ENCODE assay signal across 8 mouse cellular contexts in the genomic region with DNA sequence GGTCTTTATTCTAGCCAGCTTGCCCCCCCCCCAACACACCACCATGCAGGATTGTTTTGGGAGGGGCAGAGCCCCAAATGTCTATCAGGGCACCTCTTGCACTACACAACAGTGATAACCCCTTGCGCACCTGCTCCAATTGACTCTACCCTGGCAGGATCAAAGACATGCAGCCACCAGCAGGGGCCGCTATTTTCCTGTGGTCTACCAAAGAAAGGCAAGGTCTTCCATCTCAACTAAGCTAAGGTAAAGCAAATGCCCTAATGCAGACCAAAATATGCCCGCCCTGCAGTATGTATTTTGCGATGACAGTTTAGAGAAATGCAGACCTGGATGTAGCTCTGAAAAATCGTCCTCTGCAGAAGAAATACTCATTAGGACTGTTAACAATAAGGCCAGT. TPM values are rescaled to one million over a fixed set of nuclear protein-coding genes. Genes with fewer than 3 reads are reported as not detected.
A peak's percentile ranks its signal among the peaks of the same experiment; 100 is the strongest.
DNase-seq lines count a peak whose midpoint lies in the region; ATAC-seq and TF ChIP-seq lines count a peak whose summit lies in the region.

No protein-coding gene starts in this region.

- H3K9ac ChIP-seq in lung, embryonic 14.5 days, result no peak overlapping the region

- H3K9me3 ChIP-seq in E14TG2a.4 (ENCODE audit: low read length), result no peaks in the 10 kb centered on the region
- H3K9me3 ChIP-seq in lung, embryonic 14.5 days (ENCODE audit: low read depth, low read length), result no peaks in the 10 kb centered on the region

- WGBS in lung, embryonic 14.5 days, result 14% methylated on average over 5 of the region's 5 CpGs

- no peak overlapping the region for H3K4me2 ChIP-seq in lung, embryonic 14.5 days

- ATAC-seq in lung, embryonic 14.5 days (ENCODE audit: insufficient read depth), result no peak

- peak; percentile 80 for DNase-seq in 3T3-L1 (ENCODE audit: low read depth, low spot score)
- peak; percentile 83 for DNase-seq in c-Kit-positive CD71-positive TER-119-negative erythroid progenitor cells, embryonic 14.5 days (ENCODE audit: low read depth)
- DNase-seq in frontal cortex, postnatal 36 days (ENCODE audit: low spot score in 2 of 2), result peak; percentile 76 to 78
- DNase-seq in kidney, postnatal 4 days, result peak; percentile 92
- peak; percentile 91 for DNase-seq in lung, embryonic 14.5 days
- peak; percentile 64 for DNase-seq in right cerebral cortex, postnatal 25 days
- peak; percentile 76 to 80 for DNase-seq in urinary bladder, postnatal 36 days (ENCODE audit: low spot score in 2 of 2)

- H3K27me3 ChIP-seq in E14TG2a.4 (ENCODE audit: insufficient read depth, low read length), result no peaks in the 10 kb centered on the region
- no peaks in the 10 kb centered on the region for H3K27me3 ChIP-seq in lung, embryonic 14.5 days (ENCODE audit: insufficient read depth, low read length)

- H3K27ac ChIP-seq in lung, embryonic 14.5 days (ENCODE audit: low read depth), result no peak overlapping the region

- peaks cover 27% of the 10 kb centered on the region for H3K4me1 ChIP-seq in E14TG2a.4 (replicated peaks; ENCODE audit: low read depth, low read length)
- 0 out of 2 replicates have a peak, but pooled peaks cover 4% of the 10 kb centered on the region for H3K4me1 ChIP-seq in lung, embryonic 14.5 days (ENCODE audit: insufficient read depth)

- peaks cover 10% of the 10 kb centered on the region for H3K36me3 ChIP-seq in E14TG2a.4 (ENCODE audit: insufficient read depth, low read length)
- no peaks in the 10 kb centered on the region for H3K36me3 ChIP-seq in lung, embryonic 14.5 days (ENCODE audit: insufficient read depth)

- peak; percentile 98 for TF ChIP-seq CTCF in E14TG2a.4 (conservative IDR thresholded peaks at IDR 0.05; ENCODE audit: low read length)
- peak; percentile 89 for TF ChIP-seq CTCF in lung, embryonic 14.5 days (IDR thresholded peaks at IDR 0.05; ENCODE audit: low read depth)

- H3K4me3 ChIP-seq in E14TG2a.4 (replicated peaks; ENCODE audit: low read length), result no peak overlapping the region
- H3K4me3 ChIP-seq in lung, embryonic 14.5 days (ENCODE audit: low read depth, low read length), result no peak overlapping the region

RNA-seq across cellular contexts. Expression of gene Nfatc2ip, which starts 3.0 kb away (rescaled TPM):
- 3.6 and 4.3 TPM in 2 replicates for polyA plus RNA-seq in lung, embryonic 14.5 days (2014; fragmentation: Nextera tagmentation; extraction: Ambion mirVana)

RNA-seq across cellular contexts. Expression of gene Cd19, which starts 15.1 kb away (rescaled TPM):
- not detected in 2 replicates for polyA plus RNA-seq in lung, embryonic 14.5 days (2014; fragmentation: Nextera tagmentation; extraction: Ambion mirVana)

RNA-seq across cellular contexts. Expression of gene Spns1, which starts 22.3 kb away (rescaled TPM):
- 41.7 and 46.0 TPM in 2 replicates for polyA plus RNA-seq in lung, embryonic 14.5 days (2014; fragmentation: Nextera tagmentation; extraction: Ambion mirVana)

RNA-seq across cellular contexts. Expression of gene Rabep2, which starts 29.0 kb away (rescaled TPM):
- polyA plus RNA-seq in lung, embryonic 14.5 days (2014; fragmentation: Nextera tagmentation; extraction: Ambion mirVana), result 33.8 and 34.5 TPM in 2 replicates

RNA-seq across cellular contexts. Expression of gene Lat, which starts 30.2 kb away (rescaled TPM):
- polyA plus RNA-seq in lung, embryonic 14.5 days (2014; fragmentation: Nextera tagmentation; extraction: Ambion mirVana), result 1.7 and 2.8 TPM in 2 replicates
